Mouse (Mus musculus) E14TG2a.4 (cell line): ENCODE results near the gene Btbd6.

ENCODE experiments used
- H3K27me3 ChIP-seq: 2 replicates; pipeline ENCODE4 v1.6.1; 2014; ENCODE audit warnings: low read length, control low read depth; ENCODE audit not compliant: insufficient read depth
- H3K36me3 ChIP-seq: 2 replicates; pipeline ENCODE4 v1.6.1; 2014; ENCODE audit warnings: low read length, control low read depth; ENCODE audit not compliant: insufficient read depth
- H3K4me1 ChIP-seq: replicated peaks from 2 replicates; pipeline ENCODE4 v1.6.1; 2014; ENCODE audit warnings: low read depth, low read length, control low read depth
- H3K4me3 ChIP-seq: replicated peaks from 2 replicates; pipeline ENCODE4 v1.5.1; 2014; ENCODE audit warnings: mild to moderate bottlenecking, low read length
- H3K9me3 ChIP-seq: 2 replicates; pipeline ENCODE4 v1.6.1; 2014; ENCODE audit warnings: low read length, control low read depth
- CTCF ChIP-seq: conservative IDR thresholded peaks from 2 replicates; pipeline ENCODE4 v1.5.1; 2014; ENCODE audit warnings: low read length
- NANOG ChIP-seq: IDR thresholded peaks from 2 replicates; pipeline ENCODE4 v1.6.1; 2014; ENCODE audit warnings: borderline replicate concordance, low read length, mixed read lengths
- POU5F1 ChIP-seq: IDR thresholded peaks from 2 replicates; pipeline ENCODE4 v1.6.1; 2014; ENCODE audit warnings: low read length, borderline replicate concordance

Btbd6 gene

DNA sequence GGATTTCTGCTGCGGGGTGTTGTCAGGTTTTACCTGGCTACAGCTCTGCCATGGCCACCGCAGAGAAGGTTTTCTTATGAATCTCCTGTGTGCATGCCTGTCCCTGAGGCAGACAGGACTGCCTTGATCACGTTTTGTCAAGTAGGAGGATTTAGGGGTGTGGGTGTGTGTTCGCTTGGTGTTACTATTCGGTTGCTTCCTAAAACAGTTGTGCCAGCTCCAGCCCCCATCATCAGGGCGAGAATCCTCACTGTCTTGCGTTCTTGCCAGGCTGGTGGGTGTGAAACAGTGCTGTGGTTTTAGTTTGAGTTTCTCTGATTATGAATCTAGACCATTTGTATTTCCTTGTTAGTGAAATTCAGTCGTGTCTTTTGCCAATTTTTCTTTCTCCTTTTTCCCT, 40.7 kb downstream of the Btbd6 start:
- peaks cover 36% of the 10 kb centered on the region for H3K4me1 ChIP-seq
- no peak for TF ChIP-seq POU5F1
- no peak for TF ChIP-seq NANOG
- no peak for TF ChIP-seq CTCF

DNA sequence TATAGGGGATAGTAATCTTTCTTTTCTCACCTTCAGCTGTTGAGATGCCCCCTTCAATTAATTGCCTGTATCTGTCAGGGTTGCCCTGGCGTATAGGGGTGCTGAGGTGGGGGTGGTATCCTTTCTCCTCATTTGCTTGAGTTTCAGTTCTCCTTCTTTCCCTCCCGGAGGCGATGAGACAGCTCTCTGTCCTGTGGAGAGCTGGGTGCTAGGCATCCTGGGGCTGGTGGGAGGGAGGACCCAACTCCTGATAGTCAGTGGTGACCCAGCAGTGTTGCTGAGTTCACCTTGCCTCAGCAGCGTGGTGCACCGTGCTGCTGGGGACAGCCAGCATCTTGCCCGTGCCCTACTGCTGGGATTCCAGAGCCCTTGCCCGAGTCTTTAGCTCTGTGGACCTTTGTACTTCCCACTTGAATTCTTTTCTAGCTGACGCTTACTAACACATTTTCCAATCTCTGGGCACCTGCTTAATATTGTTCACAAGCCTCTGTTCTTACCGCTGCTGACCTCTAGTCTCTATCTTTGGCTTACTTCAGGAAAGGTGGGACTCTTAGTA, 41.2 kb downstream of the Btbd6 start:
- TF ChIP-seq CTCF, result no peak
- peaks cover 16% of the 10 kb centered on the region for H3K36me3 ChIP-seq
- H3K4me1 ChIP-seq, result peaks cover 36% of the 10 kb centered on the region

More for the DNA sequence above, 40.7 kb downstream of the Btbd6 start:
- Histone ChIP-seq H3K9me3 (no peaks in the 10 kb centered on the region), H3K4me3 (no peak overlapping the region), H3K36me3 (peaks cover 16% of the 10 kb centered on the region), H3K27me3 (peaks cover 15% of the 10 kb centered on the region)

DNA sequence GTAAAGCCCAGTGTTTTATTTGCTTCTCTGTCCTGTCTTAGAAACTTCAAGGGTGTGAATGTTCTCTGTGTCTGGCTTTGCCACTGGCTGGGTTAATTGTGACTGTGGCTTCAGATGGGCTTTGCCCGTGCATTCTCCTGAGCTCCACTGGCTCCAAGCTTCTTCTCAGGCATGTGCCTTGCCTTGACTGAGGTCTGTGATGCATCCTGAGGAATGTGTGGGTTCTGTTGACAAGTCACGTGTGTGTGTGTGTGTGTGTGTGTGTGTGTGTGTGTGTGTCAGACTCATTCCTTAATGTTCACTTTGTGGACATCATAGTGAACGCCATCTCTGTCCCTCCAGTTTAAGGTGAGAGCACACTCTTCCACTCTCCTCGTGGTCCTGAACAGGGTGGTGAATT, 42.5 kb downstream of the Btbd6 start:
- Histone ChIP-seq H3K4me1 (peaks cover 25% of the 10 kb centered on the region), H3K4me3 (no peak overlapping the region), H3K27me3 (peaks cover 15% of the 10 kb centered on the region), H3K9me3 (no peaks in the 10 kb centered on the region), H3K36me3 (peaks cover 25% of the 10 kb centered on the region)
- TF ChIP-seq POU5F1 (no peak), CTCF (no peak), NANOG (no peak)

More for the DNA sequence above, 41.2 kb downstream of the Btbd6 start:
- Histone ChIP-seq H3K9me3 (no peaks in the 10 kb centered on the region), H3K27me3 (peaks cover 15% of the 10 kb centered on the region), H3K4me3 (no peak overlapping the region)

DNA sequence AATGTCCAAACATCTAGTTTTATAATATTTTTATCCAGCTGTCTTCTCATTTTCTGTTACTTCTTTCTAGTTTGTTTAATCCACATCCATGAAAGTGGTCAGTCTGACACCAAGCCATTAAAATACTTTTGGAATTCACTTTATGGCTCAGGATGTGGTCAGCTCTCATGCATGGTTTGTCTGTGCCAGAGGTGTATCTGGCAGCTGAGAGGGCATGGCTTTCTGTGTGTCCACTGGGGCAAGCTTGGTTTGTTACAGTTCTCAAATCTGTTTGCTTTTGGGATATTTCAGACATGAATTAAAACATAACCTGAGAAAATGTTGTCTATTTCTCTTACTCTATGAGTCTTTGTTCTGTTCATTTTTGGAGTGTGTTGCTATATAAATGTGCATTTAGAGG, 45.2 kb downstream of the Btbd6 start:
- H3K36me3 ChIP-seq, result peaks cover 29% of the 10 kb centered on the region
- H3K4me1 ChIP-seq, result peaks cover 8% of the 10 kb centered on the region; the same call in 1 of the 2 replicates
- no peak overlapping the region for H3K4me3 ChIP-seq
- H3K27me3 ChIP-seq, result no peaks in the 10 kb centered on the region
- no peak for TF ChIP-seq NANOG
- TF ChIP-seq POU5F1, result no peak
- TF ChIP-seq CTCF, result no peak
- no peaks in the 10 kb centered on the region for H3K9me3 ChIP-seq

DNA sequence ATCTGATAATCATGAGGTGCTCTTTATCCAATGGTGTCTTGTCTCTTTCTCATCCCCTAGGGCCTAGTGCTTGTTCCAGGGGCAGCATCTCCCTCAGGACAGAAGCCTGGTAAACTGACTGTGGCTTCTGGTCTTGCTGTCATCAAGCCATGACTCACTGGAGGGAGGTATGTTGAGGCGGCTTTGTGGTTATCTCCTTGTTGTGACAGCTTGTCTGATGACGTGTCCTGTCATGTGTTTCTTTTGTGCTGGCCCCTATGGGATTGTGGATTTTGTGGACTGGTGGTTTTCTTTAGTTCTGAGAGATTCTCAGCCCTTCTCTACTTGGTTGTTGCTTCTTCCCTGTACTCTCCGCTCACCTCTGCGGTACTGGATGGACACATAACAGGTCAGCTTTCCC, 46.8 kb downstream of the Btbd6 start:
- no peaks in the 10 kb centered on the region for H3K4me1 ChIP-seq
- no peaks in the 10 kb centered on the region for H3K27me3 ChIP-seq
- TF ChIP-seq CTCF (no peak), POU5F1 (no peak), NANOG (no peak)
- H3K4me3 ChIP-seq, result no peak overlapping the region
- no peaks in the 10 kb centered on the region for H3K9me3 ChIP-seq
- H3K36me3 ChIP-seq, result peaks cover 32% of the 10 kb centered on the region

DNA sequence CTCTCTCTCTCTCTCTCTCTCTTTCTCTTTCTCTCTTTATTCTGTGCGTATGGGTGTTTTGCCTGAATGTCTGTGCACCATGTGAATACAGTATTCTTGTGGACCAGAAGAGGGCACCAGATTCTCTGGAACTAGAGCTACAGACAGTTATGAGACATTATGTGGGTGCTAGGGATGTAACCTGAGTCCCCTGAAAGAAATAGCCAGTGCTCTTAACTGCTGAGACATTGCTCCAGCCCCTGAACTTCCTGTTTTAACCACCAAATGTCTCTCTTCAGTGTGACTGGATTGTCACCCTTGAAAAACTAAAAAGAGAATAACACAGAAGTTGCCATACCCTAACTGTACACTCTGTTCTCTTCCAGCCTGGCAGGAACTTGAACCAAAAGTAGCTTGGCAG, 50.3 kb downstream of the Btbd6 start:
- no peaks in the 10 kb centered on the region for H3K27me3 ChIP-seq
- no peaks in the 10 kb centered on the region for H3K4me1 ChIP-seq
- TF ChIP-seq POU5F1 (no peak), CTCF (no peak), NANOG (no peak)
- H3K9me3 ChIP-seq, result no peaks in the 10 kb centered on the region
- no peak overlapping the region for H3K4me3 ChIP-seq
- H3K36me3 ChIP-seq, result peaks cover 27% of the 10 kb centered on the region

DNA sequence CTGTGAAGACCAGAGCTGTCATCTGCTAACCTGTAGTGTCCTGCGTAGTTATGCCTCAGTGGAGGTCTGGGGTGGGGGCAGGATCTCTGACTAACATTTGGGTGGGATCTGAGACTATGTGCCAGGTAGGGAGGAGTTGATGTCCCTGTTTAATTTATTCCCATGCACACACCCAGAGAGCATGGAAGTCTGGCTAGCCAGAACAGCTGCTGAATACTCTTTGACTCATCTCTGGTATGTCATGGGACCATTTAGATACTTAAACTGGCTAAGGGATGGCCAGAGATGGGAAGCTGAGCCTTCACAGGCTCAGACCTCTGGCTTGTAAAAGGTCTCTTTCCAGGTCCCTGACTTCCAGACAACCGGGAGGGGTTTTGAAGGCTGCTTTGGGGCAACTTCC, 51.2 kb downstream of the Btbd6 start:
- TF ChIP-seq POU5F1 (no peak), CTCF (no peak), NANOG (no peak)
- H3K4me1 ChIP-seq, result no peaks in the 10 kb centered on the region
- peaks cover 31% of the 10 kb centered on the region for H3K36me3 ChIP-seq
- H3K9me3 ChIP-seq, result no peaks in the 10 kb centered on the region
- H3K4me3 ChIP-seq, result no peak overlapping the region
- H3K27me3 ChIP-seq, result no peaks in the 10 kb centered on the region

DNA sequence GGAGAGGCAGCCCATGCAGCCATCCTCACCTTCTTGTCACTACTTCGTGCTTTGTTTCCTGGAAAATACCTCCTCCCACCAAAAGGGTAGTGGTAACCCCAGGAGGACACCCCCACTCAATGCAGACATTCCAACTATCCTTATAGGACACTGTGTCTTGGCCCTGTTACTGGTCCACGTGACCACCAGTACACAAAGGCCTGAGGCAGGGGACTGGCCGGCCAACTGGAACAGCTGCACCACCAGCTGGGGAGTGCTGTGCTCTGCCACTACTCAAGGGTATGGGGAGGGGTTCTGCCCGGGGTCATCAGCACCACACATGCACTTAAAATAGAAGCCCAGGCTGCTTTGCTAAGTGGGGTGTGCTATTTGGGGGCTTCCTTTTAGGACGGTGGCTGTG, 51.8 kb downstream of the Btbd6 start:
- no peaks in the 10 kb centered on the region for H3K4me1 ChIP-seq
- TF ChIP-seq CTCF (no peak), POU5F1 (no peak), NANOG (no peak)
- no peak overlapping the region for H3K4me3 ChIP-seq
- H3K27me3 ChIP-seq, result no peaks in the 10 kb centered on the region
- H3K36me3 ChIP-seq, result peaks cover 28% of the 10 kb centered on the region
- H3K9me3 ChIP-seq, result no peaks in the 10 kb centered on the region
